Comparison of ENCODE assay signal across 8 mouse cellular contexts in genomic region chr13:99238217-99239160, GRCm38 (mm10). TPM values are rescaled to one million over a fixed set of nuclear protein-coding genes. Genes with fewer than 3 reads are reported as not detected.
DNase-seq lines count a peak whose midpoint lies in the region; ATAC-seq lines count a peak whose summit lies in the region.

No protein-coding gene starts in this region.

- peak overlapping the region; percentile 87 for H3K27ac ChIP-seq in intestine, embryonic 14.5 days (ENCODE audit: low read depth)
- H3K27ac ChIP-seq in neural tube, embryonic 14.5 days (ENCODE audit: low read depth, low read length) = peak overlapping the region; percentile 61

- H3K4me1 ChIP-seq in intestine, embryonic 14.5 days (replicated peaks; ENCODE audit: control insufficient read depth, insufficient read depth, low read length) = peaks cover 14% of the 10 kb centered on the region
- H3K4me1 ChIP-seq in neural tube, embryonic 14.5 days (ENCODE audit: control insufficient read depth, insufficient read depth, low read length) = peaks cover 6% of the 10 kb centered on the region; the same call in 1 of the 2 replicates

- peak; percentile 40; the same call in 1 of the 2 replicates for ATAC-seq in intestine, embryonic 14.5 days (replicated peaks; ENCODE audit: low FRiP score, low TSS enrichment, low read depth)
- no peak for ATAC-seq in neural tube, embryonic 14.5 days (ENCODE audit: low read depth)

- no peaks in the 10 kb centered on the region for H3K36me3 ChIP-seq in intestine, embryonic 14.5 days (ENCODE audit: control insufficient read depth, insufficient read depth, low read length)
- H3K36me3 ChIP-seq in neural tube, embryonic 14.5 days (ENCODE audit: control insufficient read depth, insufficient read depth, low read length) = no peaks in the 10 kb centered on the region

- no peaks in the 10 kb centered on the region for H3K27me3 ChIP-seq in intestine, embryonic 14.5 days (replicated peaks; ENCODE audit: control insufficient read depth, insufficient read depth, low read length)
- no peaks in the 10 kb centered on the region for H3K27me3 ChIP-seq in neural tube, embryonic 14.5 days (ENCODE audit: control insufficient read depth, insufficient read depth, low read length)

- no peak overlapping the region for H3K4me3 ChIP-seq in intestine, embryonic 14.5 days (ENCODE audit: low read depth, low read length)
- no peak overlapping the region for H3K4me3 ChIP-seq in neural tube, embryonic 14.5 days (ENCODE audit: low read depth, low read length)

- H3K4me2 ChIP-seq in intestine, embryonic 14.5 days (ENCODE audit: low read length) = peak overlapping the region; percentile 11; the same call in 1 of the 2 replicates
- no peak overlapping the region for H3K4me2 ChIP-seq in neural tube, embryonic 14.5 days (ENCODE audit: low read depth, low read length)

- 37% methylated on average over 10 of the region's 10 CpGs for WGBS in intestine, embryonic 14.5 days
- WGBS in neural tube, embryonic 14.5 days = 60% methylated on average over 10 of the region's 10 CpGs

- DNase-seq in 3134 (ENCODE audit: extremely low read depth, insufficient read length, low spot score) (peak; percentile 57), ZHBTc4 (ENCODE audit: low read depth, low spot score) (peak; percentile 18), liver (peak; percentile 18)
- DNase-seq in gastrocnemius, postnatal 25 days = peak; percentile 83
- DNase-seq in intestine, embryonic 14.5 days (ENCODE audit: low spot score) = peak; percentile 61
- DNase-seq in cerebellum, postnatal 14 days = no peak
- DNase-seq in cerebellum, postnatal 4 days (ENCODE audit: low spot score in 2 of 2) = no peak

- H3K9ac ChIP-seq in intestine, embryonic 14.5 days (ENCODE audit: low read length) = no peak overlapping the region
- no peak overlapping the region for H3K9ac ChIP-seq in neural tube, embryonic 14.5 days (replicated peaks; ENCODE audit: low read depth, low read length)

- no peaks in the 10 kb centered on the region for H3K9me3 ChIP-seq in intestine, embryonic 14.5 days (ENCODE audit: control insufficient read depth, low read length)
- no peaks in the 10 kb centered on the region for H3K9me3 ChIP-seq in neural tube, embryonic 14.5 days (ENCODE audit: control insufficient read depth, low read length)

RNA-seq across cellular contexts. Expression of gene Zfp366, which starts 53.9 kb away (rescaled TPM):
- total RNA-seq in gastrocnemius, postnatal 25 days (2021) = 1 to 10 TPM; 3.4 to 3.9 TPM
- 0.79 and 0.83 TPM in 2 replicates for polyA plus RNA-seq in intestine, embryonic 14.5 days (2014; fragmentation: Nextera tagmentation; extraction: Ambion mirVana)
- polyA plus RNA-seq in neural tube, embryonic 14.5 days (2014; fragmentation: Nextera tagmentation; extraction: Ambion mirVana) = 0.62 and 0.94 TPM in 2 replicates

Comparison
In these comparisons a context has a peak if more than half of its experiments do, and no peak if none do; other contexts are left out.
1. DNase-seq: peak in 3134 (single experiment), ZHBTc4 (single experiment), gastrocnemius, postnatal 25 days (single experiment), intestine, embryonic 14.5 days (single experiment) and liver (single experiment); none in cerebellum, postnatal 14 days (0 of 2) and cerebellum, postnatal 4 days (0 of 2).